Mouse (Mus musculus): ENCODE results near the gene Tmem246.

Gene Tmem246

DNA sequence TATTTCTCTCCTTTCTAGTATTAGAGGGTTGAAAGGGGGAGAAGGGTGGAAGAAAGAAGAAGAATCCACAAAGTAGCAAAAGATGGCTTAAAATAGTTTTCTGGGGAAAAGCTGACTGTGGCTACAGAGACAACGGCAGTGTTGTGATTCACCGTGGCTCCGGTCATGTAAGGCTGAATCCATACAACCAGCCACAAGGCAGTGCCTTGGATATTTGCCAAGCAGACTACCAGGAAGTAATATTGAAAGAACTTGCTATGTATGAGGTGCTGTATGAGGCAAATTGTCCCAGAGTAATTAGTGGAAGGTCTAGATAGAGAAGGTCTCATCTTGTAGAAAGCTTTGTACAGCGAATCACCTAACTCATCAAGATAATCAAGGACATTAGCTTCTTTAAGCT lies 25.5 kb downstream of the Tmem246 start:
- no peak for DNase-seq (ENCODE audit: low spot score)

DNA sequence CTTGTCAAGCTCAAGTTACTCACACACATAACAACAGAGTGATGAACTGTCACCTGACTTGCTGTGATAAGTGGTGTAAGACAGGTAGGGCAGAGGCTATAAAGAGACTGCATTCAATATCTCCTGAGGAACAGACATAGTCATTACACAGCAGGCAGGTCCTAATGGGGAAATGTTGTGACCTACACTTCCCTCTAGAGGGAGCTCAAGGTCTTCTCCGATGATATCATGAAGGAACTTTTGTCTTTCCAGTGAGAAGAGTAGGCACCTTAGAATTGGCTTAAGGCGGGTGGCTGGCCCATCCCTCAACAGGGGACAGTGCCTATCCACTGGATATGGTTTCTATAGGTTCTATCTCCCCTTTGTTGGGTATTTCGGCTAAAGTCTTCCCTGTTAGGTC lies 30.1 kb downstream of the Tmem246 start:
- DNase-seq (ENCODE audit: low spot score) = peak; percentile 27

DNA sequence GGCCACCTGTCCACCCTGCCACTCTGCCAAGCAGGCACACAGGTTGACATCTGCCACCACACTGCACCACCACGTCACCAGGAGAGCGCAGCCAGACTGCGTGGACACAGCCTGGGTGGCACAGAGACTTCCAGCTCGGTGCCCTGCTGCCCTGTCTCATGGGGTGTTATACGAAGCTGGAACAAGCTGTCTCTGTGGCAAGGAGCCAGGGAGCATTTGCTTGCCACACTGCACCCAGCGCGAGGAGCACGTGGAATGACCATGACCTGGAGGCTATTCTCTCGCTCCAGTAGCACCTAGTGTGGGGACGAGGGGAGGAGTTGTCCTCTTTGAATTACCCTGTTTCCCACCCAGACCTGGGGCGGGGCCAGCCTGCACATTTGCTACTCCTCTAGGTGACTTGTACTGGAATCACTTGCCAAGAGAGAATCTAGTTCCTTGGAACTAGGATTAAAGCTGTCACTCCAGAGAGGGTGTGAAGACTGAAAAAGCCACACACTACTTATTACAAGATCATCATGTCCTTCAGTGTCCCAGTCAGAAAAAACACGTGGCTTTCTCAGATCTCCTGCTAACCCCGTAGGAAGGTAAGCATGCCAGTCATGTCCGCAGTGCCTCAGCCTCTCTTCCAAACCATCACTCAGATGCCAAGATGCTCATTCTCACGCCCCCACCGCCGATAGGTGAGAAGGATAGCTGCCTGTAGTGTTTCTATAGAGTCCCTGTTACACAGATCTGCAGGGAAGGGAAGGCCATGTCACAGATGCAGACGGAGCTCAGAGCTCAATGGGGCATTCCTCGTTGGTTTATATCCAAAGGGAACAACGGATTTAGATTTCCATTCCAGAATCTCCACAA lies 37.5 kb downstream of the Tmem246 start:
- peak; percentile 44 for DNase-seq (ENCODE audit: low spot score)

DNA sequence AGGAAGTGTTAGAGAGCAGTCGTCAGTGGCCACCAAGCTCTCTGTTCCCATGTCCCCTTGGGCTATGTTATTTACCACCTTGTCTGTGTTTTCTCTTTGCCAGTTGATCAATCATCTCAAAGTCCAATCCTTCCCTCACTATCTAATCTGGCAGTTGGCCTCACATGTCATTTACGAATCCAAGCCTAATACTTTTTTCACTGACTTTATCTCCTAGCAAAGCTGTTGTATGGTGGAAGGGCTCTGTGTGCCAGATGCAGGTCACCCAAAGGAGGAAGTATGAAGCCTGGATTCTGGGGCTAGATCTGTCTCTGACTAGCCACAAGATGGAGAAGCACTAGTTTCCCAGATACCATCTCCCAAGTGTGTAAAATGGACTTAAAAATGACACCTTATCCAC lies 39.5 kb downstream of the Tmem246 start:
- no peak for DNase-seq (ENCODE audit: low spot score)

DNA sequence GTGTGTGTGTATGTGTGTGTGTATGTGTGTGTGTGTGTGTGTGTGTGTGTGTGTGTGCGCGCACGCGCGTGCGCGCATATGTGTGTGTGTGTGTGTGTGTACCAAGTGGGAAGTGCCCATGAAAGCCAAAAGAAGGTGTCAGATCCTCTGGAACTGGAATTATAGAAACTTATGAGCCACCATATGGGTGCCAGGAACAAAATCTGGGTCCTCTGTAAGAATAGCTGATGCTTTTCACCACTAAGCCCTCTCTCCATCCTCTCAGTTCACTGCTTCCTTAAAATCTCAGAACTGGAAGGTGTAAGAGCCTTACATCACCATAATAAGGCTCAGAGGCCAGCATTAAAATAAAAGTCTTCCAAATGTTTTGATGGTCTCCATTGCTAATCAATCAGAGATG lies 40.3 kb downstream of the Tmem246 start:
- DNase-seq (ENCODE audit: low spot score) = no peak

DNA sequence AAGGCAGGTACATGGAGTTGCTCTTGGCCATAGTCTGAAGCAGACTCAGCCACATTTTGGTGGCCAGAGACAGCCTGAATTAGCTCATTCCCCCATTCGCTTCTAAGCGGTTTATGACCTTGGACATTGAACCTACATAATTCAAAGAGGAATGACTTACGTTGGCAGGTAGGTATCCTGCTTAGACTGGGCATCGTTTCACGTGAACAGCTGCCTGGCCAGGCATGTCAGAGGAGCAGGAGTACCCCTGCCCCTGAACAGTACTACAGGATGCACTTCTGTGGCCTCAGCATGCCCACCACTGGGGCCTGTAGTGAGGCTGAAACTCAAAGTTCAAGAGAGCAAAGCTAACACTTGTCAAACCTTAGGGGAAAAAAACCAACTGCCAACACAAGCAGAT lies 44.3 kb downstream of the Tmem246 start:
- DNase-seq (ENCODE audit: low spot score) = no peak

DNA sequence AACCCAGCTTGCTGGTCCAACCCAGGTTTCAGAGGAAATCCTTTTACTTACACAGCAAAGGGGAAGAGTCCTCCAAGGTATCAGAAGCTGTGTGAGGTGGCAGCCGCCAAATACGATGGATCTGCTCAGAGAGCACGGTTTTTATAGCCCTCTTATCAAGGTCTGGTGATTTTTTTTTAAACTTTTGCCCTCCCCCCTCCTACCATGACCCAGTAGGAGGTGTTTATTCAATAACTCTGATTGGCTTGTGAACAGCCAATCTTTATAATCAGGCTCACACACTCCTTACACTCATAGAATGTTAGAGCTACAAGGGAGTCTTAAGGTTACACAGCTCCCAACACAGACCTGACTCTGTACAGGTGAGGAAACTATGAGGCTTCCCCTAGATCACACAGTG lies 48.3 kb downstream of the Tmem246 start, which contains the start of gene Aldob:
Gene Aldob (minus strand): TSS at position 164 of the 400 bp plus-strand sequence.
- no peak for DNase-seq (ENCODE audit: low spot score)

DNA sequence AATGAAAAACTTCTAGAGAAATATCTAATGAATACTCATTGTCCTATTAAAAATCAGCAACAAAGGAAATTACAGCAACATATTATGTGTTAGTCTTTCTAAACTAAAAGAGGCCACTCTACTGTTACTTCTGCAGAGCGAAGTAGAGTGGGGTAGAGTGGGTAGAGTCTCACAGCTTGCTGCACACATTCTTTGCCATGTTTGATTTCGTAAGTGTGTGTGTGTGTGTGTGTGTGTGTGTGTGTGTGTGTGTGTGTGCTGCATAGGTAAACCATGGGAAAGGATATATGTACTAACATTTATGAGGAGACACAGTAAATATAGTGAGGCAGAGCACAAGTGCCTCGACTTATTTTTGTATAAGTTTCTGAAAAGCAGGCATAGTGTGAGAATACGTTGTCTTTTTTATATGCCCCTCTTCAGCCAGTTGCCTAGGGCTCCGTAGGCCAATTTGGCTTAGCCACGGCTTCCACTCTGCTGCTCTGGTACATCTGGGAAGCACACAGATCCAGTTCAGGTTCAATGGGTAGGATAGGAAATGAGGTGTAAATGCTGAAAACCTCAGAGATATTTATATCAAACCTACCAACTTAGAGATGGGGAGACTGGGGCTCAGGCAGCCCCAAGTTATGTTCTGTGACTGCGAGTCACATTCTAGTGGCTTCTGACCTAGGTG lies 50.0 kb downstream of the Tmem246 start:
- no peak for DNase-seq (ENCODE audit: low spot score)

DNA sequence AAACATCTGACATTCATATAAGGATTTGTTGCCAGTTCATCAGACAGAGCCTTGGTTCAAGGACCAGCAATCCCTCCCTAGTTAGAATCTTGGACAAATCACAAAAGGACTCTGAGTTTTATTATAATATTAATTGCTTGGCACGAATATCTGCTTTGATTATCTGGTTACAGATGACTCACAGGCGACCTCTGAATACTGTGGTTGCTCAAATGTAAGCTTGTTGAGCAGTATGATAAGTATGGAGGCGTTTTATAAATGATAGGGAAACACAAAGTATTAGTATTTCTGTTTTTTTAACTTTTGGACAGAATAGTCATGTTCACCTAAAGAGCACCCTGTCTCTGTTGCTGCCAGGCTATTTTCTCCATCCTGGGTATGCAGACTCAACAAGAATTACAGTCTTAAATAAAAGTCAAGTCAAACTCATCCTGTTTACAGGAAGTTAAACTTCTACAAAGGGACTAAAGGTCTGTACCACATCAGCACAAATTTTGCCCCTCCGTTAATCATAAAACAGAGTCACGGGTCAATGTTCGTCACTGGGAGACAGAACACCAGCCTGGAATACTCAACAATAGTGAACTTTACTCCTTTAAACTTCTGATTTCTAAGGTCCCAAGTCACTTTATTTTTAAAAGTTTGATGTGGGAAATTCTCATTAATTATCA lies 50.7 kb downstream of the Tmem246 start:
- no peak for DNase-seq (ENCODE audit: low spot score)

DNA sequence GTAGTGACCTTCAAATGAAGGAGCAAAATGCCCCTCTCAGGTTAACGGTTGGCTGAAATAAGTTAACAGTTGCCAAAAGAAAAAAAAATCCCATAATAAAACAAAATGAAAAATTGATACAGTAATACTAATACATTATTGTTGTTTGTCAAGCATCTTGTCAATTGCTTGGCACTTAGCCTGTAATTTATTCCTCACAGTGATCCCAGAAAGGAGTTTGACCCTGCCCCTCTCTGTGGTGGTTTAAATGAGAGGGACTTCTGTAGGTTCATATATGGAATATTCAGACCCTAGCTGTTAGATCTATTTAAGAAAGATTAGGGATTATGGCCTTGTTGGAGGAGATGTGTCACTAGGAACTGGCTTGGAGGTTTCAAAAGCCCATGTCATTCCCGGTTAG lies 51.6 kb downstream of the Tmem246 start:
- DNase-seq (ENCODE audit: low spot score) = no peak

DNA sequence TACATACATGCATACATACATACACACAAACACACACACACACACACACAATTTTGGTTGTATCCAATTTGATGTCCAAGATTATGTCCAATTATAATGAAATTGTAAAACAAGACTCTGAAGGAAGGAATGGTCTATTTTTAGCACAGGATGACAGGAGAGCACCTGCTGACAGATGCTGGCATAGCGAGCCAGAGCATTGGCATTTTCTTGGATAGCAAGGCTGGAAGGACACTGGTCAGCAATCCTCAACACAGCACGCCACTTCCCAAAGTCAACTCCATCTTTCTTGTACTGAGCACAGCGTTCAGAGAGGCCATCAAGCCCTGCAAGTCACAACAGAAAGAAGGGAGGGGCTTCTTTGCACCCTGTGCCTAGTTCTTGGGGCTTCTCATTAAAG lies 56.7 kb downstream of the Tmem246 start:
- no peak for DNase-seq (ENCODE audit: low spot score)

DNA sequence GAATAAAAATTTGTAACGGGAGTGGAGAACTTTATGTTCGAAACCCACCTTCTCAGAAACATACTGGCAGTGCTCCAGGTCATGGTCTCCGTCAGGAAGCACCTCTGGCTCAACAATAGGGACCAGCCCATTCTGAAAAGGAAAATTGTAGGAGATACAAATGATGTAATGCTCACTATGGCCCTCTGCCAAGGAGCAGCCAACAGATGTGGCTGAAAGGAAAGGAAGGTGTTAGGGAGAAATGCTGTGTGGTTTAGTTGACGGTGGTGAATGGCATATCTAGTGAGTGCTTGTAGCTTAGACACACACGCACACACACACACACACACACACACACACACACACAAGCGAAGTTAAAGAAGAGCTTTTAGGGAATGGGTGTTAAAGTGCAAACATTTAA lies 58.0 kb downstream of the Tmem246 start:
- no peak for DNase-seq (ENCODE audit: low spot score)

DNA sequence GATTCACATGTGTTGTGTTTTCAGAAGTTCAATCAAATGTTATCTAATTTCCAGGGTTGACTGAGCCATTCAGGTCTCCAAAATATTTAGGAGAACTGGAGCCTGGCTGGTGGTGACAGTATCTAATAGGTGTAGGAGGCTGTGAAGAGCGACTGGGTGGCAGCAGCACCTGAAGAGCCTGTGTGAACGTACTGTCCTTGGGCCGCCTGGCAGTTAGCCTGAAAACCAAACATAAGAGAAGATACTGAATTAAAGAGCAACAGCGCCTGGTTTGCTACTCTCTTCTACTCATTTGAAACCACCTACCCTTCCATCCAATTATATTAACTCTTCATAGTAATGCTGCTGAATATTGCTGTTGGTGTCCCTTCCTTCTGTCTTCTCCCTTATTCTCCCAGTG lies 61.0 kb downstream of the Tmem246 start:
- no peak for DNase-seq (ENCODE audit: low spot score)

DNA sequence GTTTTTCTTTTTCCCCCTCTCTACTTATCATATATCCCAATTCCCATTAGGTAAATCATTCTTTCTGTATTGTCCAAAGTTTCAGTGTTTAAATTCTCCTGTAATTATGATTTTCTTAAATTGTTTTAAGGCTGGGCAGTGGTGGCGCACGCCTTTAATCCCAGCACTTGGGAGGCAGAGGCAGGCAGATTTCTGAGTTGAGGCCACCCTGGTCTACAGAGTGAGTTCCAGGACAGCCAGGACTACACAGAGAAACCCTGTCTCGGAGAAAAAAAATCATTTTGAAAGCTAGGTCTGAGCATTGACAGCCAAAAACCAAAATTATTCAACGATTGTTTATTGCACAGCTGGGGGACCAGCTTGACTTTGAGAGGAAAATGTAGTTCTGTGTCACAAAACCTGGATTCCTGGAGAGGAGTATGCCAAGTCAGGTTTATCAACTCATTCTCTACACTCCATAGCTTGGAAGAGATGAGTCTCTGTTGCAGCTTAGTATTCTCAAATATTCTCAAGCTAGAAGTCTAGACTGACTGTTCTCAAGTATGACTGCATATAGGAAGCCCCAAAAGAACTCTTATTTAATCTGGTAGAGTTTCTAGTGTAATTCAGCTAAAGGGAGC lies 61.9 kb downstream of the Tmem246 start:
- DNase-seq (ENCODE audit: low spot score) = no peak

DNA sequence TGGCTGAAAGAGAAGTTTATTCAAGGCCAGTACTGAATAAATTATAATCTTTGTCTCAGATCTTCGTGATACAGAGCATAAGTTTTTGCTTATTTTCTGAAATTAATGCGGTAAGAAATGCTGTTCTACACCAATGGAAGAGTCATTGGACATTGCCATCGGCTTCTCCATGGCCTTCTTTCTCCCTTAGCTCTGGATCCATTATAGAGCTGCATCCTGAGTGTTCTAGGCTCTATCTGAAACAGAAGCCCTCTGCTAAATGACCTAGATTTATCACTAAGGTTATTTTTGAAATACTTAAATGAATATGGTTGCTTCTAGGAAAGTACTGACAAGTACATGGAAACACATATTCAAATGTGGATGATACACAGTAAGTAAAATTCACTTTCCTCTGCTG lies 62.6 kb downstream of the Tmem246 start:
- DNase-seq (ENCODE audit: low spot score) = no peak

Measured in testis, postnatal 14 days (tissue).